Comparison of ENCODE assay signal across 21 mouse cellular contexts in the genomic region with DNA sequence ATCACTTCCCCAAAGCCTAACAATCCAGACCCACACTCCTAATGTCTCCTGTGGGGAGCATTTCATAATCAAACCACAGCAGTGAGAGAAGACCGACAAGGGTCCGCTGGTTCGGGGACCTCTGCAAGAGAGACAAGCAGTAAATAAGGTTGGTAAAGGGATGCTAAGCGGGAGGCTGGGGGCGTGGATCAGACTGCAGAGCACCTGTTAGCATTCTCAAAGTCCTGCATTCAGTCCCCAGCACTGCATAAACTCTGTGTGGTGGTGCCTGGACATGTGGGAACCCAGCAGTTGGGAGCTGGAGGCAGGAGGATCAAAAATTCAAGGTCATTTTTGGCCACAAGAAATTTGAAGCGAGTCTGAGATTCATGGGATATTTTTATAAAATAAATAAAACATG. TPM values are rescaled to one million over a fixed set of nuclear protein-coding genes. Genes with fewer than 3 reads are reported as not detected.
DNase-seq lines count a peak whose midpoint lies in the region; TF ChIP-seq lines count a peak whose summit lies in the region.
"Had no signal": no experiment of that assay in that cellular context is flagged by ENCODE, and none has a peak within 500 bp of the region (broad histone marks: within the 10 kb centered on the region; RNA-seq: fewer than 3 reads in every experiment).

No protein-coding gene starts in this region.

- peak overlapping the region; percentile 95 for H3K27ac ChIP-seq in layer of hippocampus, adult 2 months
- H3K27ac ChIP-seq: embryonic facial prominence, embryonic 13.5 days; forebrain, embryonic 12.5 days; heart, embryonic 15.5 days; hindbrain, embryonic 13.5 days; hindbrain, postnatal 0 days had no signal

- H3K4me3 ChIP-seq in layer of hippocampus, adult 2 months = no peak overlapping the region
- H3K4me3 ChIP-seq: embryonic facial prominence, embryonic 13.5 days; forebrain, embryonic 12.5 days; heart, embryonic 15.5 days; hindbrain, embryonic 13.5 days had no signal

- DNase-seq in layer of hippocampus, adult 2 months (ENCODE audit: low spot score in 2 of 2) = no peak
- DNase-seq in layer of hippocampus, adult 18-20 months (ENCODE audit: low spot score in 2 of 2) = no peak
- DNase-seq in R1 (ENCODE audit: low read depth, low spot score) = peak; percentile 35
- DNase-seq in thymus, postnatal 25 days = peak; percentile 32
- no peak for DNase-seq in heart, adult 11 months
- DNase-seq in adrenal gland, adult 18-20 months (ENCODE audit: low spot score in 2 of 2) = no peak
- DNase-seq: adrenal gland, postnatal 14 days; cerebellum, adult 11-12 months; cerebellum, adult 9-10 months; cerebellum, postnatal 25 days; gastrocnemius, postnatal 25 days; heart, adult 18-20 months; heart, postnatal 14 days had no signal

- no peak for TF ChIP-seq CTCF in layer of hippocampus, adult 2 months (conservative IDR thresholded peaks at IDR 0.05)

RNA-seq across cellular contexts. Expression of gene Cacng6, which starts 4.1 kb away (rescaled TPM):
- total RNA-seq in layer of hippocampus, adult 2 months (2021) = 1 to 10 TPM; 1.9 to 2.2 TPM
- 1 to 10 TPM; 1.3 to 1.5 TPM for total RNA-seq in layer of hippocampus, adult 18-20 months (2021)
- total RNA-seq in adrenal gland, adult 18-20 months (2021) = not detected
- total RNA-seq: adrenal gland, postnatal 14 days; CH12.LX; hematopoietic stem cell, adult 5-6 weeks; hindbrain, postnatal 0 days had no signal

RNA-seq across cellular contexts. Expression of gene Cacng8, which starts 29.5 kb away (rescaled TPM):
- 100 to 1,000 TPM; 411 to 415 TPM for total RNA-seq in layer of hippocampus, adult 2 months (2021)
- 100 to 1,000 TPM; 368 to 411 TPM for total RNA-seq in layer of hippocampus, adult 18-20 months (2021)
- 1 to 10 TPM; 1.7 to 3.5 TPM for total RNA-seq in adrenal gland, adult 18-20 months (2021)
- total RNA-seq: G1E; gastrocnemius, postnatal 25 days; heart, adult 18-20 months; heart, postnatal 14 days; hematopoietic stem cell, adult 5-6 weeks had no signal

Comparison
In these comparisons a context has a peak if more than half of its experiments do, and no peak if none do; other contexts are left out.
1. DNase-seq: peak in R1 (single experiment) and thymus, postnatal 25 days (single experiment); none in layer of hippocampus, adult 2 months (0 of 2), layer of hippocampus, adult 18-20 months (0 of 2), heart, adult 11 months (single experiment) and adrenal gland, adult 18-20 months (0 of 2).
2. RNA of gene Cacng8, which starts 29.5 kb away (total RNA-seq): 411 to 415 TPM in layer of hippocampus, adult 2 months and 368 to 411 TPM in layer of hippocampus, adult 18-20 months; 1.7 to 3.5 TPM in adrenal gland, adult 18-20 months; every median in the first group is over 10 times any median in the second.